Mouse (Mus musculus): Measurements from ENCODE around the gene Rhpn2.
"Not testable (repeated sequence)": the region's sequence is repeated elsewhere in the genome, so short reads cannot be mapped to it uniquely, and the experiment has no call there.

Gene Rhpn2

DNA sequence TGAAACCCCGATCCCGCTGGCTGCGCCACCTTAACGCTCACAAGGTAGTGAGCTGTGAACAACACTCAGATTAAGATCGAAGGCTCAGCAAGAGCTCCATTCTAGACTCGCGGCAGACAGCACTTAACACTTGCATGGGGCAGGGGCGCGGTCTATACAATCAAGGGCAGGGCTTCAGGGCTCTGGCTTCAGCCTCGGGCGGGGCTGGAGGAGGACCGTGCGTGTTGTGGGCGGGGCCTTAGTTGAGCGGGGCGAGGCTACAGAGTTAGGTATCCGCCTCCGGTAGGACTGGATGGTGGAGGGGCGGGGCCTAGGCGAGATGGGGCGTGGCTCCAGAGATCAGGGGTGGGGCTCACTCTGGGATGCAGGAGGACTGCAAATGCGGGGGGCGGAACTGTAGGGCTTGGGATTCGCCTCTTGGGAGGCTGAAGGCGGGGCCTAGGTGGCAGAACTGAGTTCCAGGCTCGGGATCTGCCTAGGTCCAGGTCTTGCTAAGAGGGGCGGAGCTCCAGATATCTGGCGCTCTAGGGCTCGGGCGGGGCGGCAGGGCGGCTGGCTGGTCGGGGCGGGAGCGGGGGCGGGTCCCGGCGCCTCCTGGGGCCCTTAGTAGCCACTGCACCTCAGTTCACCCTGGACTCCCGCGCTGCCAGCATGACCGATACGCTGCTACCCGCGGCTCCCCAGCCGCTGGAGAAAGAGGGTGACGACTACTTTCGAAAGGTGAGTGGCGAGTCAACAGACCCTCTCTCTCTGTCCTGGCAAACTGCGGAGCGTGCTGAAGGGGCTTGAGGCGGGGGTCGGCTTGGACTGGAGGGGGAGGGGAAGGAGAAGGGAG, at the start of gene Rhpn2:
TSS of gene Rhpn2 (plus strand) at position 479 of the 835 bp plus-strand sequence.
- peak; percentile 82 for DNase-seq (ENCODE audit: extremely low read depth, low read depth, low spot score)

DNA sequence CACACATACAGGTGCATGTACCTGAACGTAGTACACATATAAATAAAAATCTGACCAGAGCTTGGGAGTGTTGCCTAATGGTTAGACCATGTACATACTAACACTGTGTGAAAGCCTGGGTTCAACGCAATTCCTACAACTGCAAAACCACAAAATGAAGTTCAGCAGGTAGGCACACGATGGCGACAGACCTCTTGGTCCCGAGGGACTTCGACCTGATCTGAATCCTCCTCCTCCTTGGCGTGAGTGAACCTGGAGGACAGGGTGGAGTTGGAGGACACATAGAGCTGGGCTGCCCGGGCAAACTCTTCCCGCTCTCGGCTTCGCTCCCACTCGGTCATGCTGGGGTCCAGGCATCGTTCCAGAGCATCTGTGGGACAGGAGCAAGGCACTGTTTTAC, 40.5 kb upstream of the Rhpn2 start:
- DNase-seq (ENCODE audit: extremely low read depth, low read depth, low spot score) = no peak

DNA sequence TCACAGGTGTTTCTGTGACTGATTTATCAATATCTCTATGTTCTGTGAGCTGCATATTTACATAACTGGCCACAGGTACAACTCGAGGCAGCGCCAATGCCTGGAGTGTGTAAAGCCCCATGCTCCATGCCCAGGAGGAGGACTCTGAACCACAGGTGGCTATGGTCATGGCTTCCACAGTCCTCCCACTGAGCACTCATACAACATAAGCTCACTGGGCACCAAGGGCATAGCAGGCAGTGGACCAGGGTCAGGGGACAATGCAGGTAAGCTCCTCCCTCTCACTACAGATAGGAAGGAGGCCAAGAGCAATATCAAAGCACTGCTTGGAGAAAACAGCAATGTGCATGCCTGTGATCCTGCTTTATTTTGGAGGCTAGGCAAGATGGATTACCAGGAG, 38.3 kb upstream of the Rhpn2 start:
- DNase-seq (ENCODE audit: extremely low read depth, low read depth, low spot score) = no peak

DNA sequence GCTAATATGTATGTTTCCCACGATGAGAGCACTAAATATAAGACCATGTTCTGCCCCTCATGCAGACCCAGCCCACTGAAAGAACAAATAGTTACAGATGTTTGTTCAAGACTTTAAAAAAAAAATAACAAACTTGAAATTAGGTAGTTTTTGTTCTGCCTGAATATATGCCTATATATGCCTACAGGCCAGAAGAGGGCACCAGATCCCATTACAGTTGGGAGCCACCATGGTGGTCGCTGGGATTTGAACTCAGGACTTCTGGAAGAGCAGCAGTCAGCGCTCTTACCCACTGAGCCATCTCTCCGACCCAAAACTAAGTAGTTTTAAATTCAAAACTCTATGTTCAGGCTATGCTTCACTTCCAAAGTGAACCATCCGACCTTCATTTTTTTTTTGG, 36.1 kb upstream of the Rhpn2 start:
- no peak for DNase-seq (ENCODE audit: extremely low read depth, low read depth, low spot score)

DNA sequence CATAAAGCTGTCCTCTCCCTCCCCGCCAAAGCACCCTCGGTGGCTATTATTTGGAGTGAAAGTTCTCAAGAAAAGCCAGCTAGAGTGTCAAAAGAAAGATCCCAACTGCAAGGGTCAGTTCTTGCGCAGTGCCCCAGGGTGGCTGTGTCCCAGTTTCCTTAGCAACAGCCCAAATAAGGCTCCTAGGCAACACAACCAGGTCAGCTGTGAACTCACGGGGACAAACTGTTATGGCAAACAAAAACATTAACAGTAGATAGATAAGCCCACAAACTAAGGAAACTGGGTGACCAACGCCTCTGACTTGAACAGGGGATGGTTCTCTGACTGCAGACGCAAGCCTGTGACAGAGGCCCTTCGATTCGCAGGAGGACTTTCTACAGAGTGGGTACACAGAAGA, 34.3 kb upstream of the Rhpn2 start:
- no peak for DNase-seq (ENCODE audit: extremely low read depth, low read depth, low spot score)

DNA sequence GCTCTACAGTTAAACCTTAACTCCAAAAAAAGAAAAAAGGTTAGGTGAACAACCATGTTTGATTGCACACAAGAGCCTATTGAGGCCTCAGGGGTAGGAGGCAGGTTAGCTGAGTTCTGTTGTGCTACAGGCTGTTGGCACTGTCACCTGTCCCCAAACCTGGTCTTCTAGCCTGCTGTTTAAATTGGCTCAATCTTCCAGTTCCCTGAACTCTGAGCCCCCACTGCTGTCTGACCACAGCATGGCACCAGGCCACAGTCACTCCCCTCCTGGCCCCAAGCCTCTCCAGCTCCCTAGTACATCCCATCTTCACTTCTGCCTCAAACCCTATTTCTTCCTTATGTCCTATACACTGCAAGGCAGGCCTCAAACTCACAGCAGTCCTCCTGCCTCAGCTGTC, 33.2 kb upstream of the Rhpn2 start:
- peak; percentile 21 for DNase-seq (ENCODE audit: extremely low read depth, low read depth, low spot score)

DNA sequence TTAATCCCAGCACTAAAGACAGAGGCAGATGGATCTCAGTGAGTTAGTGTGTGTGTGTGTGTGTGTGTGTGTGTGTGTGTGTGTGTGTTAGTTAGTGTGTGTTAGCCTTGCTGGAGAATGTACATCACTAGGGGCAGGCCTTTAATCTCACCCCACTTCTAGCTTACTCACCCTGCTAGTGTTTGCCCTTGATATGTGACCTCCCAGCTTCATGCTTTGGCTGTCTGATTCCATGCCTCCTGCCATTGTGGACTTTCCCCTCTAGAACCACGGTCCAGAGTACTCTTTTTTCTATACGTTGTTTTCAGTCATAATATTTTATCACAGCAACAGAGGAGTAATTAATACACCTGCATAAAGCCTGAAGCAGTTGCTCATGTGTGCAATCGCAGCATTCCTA, 22.8 kb upstream of the Rhpn2 start:
- no peak for DNase-seq (ENCODE audit: extremely low read depth, low read depth, low spot score)

DNA sequence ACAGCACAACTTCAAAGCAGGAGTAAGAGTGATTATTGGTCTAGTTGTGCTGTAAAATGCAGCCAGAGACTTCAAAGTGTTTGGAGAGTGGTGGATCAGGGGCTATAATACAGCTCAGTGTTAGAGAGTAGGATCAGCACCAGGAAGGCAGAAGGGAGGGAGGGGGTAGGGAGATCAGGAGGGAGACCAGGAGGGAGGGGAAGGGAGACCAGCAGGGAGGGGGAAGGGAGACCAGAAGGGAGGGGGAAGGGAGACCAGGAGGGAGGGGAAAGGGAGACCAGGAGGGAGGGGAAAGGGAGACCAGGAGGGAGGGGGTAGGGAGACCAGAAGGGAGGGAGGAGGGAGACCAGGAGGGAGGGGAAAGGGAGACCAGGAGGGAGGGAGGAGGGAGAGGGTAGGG, 19.8 kb upstream of the Rhpn2 start:
- DNase-seq (ENCODE audit: extremely low read depth, low read depth, low spot score) = no peak

DNA sequence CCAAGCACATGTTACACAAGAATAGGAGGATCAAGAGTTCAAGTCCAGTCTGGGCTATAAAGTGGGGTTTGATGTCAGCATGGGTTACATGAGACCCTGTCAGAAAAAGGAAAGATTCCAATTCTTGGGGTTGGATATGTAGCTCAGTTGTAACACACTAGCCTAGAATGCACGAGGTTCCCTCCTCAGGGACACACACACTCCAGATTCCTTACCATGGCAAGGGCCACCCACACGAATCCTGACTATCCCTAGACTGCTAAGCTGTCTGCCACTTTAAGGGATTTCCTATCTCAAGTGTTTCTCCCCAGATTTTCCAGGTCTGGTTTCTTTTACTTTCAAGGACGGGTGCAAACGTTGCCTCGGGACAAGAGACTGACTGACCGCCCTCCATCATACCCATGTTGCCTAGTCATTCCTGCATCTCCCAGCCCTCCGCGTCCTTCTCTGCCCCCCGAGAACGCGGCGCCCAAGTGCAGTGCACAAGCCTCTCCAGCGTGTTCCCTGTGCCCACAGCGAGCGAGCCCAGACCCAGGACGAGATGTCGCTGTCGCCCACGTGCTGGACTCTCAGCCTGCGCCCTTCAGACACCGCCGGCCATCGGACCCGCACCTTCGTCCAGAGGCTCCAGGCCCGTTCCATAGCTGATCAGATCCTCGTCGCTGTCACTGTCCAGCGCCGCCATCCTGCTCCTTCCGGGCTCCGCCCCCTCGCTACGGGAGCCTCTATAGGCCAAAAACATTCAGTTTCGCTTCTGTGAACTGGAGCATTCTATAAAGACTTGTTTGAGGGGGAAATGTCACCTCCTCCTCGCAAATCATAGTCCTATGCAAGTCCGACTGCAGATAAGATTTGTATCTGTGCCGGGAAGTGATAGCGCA, 16.0 kb upstream of the Rhpn2 start, which contains the start of gene Gpatch1:
TSS of gene Gpatch1 (minus strand) at position 712 of the 881 bp plus-strand sequence.
- DNase-seq (ENCODE audit: extremely low read depth, low read depth, low spot score) = no peak

DNA sequence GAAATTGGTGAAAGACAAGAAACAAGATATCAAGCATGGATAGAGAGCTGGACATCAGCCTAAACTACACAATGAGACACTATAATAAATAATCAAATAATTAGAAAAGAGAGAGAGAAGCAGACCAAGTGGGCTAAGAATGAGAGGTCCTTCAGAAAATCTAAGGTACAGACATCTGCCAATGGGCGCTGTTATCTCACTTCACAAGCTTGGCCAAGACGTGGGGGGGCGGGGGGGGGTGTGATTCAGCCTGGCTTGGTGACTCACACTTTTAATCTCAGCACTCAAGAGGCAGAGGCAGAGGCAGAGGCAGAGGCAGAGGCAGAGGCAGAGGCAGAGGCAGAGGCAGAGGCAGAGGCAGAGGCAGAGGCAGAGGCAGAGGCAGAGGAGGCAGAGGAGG, 14.7 kb upstream of the Rhpn2 start:
- DNase-seq (ENCODE audit: extremely low read depth, low read depth, low spot score) = not testable (repeated sequence)

DNA sequence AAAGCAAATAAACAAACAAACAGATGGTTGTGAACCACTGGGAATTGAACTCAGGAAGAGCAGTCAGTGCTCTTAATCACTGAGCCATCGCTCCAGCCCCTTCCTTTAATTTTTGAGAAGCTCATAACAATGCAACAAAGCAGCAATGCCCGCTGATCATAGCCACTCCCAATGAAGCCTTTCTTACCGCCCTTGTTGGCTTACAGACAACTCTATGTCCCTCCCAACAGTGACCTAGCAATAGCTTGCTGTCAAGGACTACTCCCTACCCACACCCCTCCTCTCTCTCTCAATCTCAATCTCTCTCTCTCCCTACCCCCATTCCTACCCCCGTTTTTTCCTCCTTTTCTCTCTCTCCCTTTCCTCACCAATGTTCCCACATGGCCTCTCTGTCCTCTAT, 14.2 kb upstream of the Rhpn2 start:
- no peak for DNase-seq (ENCODE audit: extremely low read depth, low read depth, low spot score)

DNA sequence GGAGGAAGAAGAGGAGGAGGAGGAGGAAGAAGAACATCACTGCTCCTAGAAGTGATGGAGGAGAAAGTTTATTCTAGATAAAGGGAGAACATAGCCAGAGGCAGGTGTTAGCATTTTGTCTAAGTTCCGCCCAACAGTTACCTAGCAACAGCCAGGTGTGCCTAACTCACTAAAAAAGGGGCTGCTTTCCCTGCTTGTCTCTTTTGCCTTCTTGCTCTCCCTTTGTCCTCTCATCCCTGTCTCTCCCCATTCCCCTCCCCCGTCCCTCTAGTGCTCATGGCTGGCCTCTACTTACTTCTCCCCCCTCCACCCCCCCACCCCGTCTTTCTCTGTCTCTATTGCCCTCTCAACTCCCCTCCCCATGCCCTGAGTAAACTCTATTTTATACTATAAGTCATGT, 11.8 kb upstream of the Rhpn2 start:
- no peak for DNase-seq (ENCODE audit: extremely low read depth, low read depth, low spot score)

DNA sequence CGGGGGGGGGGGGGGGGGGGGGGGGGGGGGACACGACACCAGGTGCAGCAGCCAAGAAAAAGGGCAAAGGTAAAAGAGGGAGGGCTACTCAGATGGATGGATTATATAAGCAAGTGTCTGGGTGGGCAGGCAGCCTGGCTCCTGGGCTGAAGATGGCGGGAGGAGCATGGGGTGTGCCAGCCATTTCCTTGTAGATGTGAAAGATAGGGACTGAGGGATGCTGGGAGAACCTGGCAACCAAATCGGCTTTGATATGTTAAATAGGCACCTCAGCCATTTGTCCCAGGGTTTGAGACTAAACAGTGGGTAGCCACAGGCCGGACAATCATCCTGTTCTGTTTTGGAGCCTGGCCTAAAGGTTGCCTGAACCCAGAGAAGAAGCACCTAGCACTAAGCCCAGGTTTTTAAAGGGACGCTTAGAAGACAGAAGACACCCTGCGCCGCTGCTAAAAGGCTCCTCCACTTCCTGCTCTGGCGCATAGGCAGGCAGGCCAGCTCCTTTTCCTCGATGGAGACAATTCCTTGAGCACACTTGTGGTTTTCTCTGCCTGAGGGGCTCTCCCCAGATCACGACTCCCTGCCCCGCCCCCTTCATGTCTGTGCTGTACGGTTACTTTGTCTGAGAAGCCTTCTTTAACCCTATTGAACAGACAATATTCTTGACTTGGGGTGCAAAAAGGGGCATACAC, 11.1 kb upstream of the Rhpn2 start:
- DNase-seq (ENCODE audit: extremely low read depth, low read depth, low spot score) = no peak

DNA sequence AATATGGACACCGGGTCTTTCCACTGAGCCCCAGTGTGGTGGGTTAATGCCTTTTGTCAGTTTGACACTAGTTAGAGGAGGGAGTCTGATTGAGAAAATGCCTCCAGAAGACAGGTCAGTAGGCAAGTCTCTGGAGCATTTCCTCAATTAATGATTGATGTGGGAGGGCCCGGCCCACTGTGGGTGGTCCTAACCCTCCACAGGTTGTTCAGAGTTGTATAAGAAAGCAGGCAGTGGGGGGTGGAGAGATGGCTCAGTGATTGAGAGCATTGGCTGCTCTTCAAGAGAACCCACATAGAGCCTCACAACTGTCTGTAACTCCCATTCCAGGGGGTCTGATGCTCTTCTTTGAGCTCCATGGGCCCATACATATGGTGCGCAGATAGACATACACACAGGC, 2.4 kb upstream of the Rhpn2 start:
- no peak for DNase-seq (ENCODE audit: extremely low read depth, low read depth, low spot score)

DNA sequence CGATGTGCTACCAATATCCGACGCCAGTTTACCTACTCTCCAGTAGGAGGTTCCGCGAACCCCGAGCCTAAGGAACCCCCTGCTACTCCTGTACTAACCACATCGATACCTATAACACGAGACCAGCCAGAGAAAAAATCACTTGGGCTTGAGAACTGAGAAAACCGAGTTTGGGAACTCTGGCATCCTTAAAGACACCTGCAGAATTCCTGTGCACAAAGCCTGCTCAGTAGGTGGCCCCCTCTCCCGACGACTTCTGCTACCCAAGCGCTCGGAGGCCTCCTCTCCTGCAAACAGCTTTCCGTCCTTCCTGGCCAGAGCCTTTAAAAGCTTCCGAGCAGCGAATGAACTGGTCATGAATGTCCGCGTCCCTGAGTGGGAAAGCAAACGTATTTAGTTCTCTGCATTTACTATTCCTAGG, 729 bp upstream of the Rhpn2 start:
- DNase-seq (ENCODE audit: extremely low read depth, low read depth, low spot score) = no peak

DNA sequence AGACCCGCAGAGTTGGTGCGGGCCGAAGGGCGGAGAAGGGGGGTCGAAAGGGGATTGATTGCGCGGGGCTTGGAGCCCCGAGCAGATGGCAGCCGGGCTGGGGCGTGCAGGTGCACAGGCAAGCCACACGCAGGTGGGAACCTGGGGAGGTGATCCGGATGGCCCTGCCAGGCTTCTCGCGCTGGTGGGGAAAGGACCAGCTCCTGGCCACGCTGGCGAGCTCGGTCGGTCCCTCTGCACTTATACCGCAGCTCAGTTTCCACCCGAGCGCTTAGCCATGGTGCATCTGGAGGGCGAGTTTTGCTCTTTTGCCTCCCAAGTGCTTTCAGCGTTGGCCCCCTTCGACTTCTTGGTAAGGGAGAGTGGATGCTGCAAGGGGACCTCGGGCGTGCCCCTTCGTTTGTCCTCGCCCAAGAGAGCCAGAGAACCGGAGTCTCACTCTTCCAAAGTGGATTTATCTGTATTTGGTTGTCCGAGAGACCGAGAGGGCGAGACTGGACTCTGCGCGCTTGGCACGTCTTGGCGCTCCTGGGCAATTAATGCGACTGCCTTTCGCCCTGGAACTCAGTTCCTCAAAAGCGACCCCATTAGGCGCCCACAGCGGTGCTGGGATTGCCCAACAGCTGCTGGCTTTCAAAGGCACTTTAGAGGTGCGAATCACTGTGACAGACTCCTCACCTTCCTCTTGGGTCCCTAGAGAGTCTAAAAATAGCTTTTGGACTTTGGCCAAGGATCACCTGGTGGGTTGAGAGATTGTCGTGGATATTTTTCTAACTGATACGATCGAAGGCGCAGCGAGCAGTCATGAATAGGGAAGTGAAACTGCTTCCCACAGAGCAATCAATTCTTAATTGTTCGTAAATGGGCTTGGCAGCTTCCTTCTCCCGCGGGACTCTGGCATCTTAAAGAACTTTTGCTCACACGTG, 820 bp downstream of the Rhpn2 start:
- peak; percentile 33 for DNase-seq (ENCODE audit: extremely low read depth, low read depth, low spot score)

DNA sequence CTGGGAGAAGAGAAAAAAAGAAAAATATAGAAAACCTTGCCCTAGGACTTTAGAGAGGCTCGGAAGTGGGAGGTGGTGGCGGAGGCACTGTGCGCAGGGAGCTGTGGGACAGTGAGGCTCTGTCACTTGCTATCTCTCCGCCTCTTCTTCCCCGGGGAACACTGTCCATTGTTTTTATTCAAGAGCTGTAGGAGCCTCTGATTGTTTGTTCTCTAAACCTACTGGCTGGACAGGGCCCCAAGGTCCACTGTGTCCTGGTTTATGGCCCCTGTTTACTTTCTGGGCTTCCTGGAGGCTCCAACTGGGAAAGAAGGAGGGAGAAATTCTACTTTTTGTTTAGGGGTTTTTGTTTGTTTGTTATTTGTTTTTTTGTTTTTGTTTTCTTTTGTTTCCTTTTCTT, 6.2 kb downstream of the Rhpn2 start:
- DNase-seq (ENCODE audit: extremely low read depth, low read depth, low spot score) = no peak

DNA sequence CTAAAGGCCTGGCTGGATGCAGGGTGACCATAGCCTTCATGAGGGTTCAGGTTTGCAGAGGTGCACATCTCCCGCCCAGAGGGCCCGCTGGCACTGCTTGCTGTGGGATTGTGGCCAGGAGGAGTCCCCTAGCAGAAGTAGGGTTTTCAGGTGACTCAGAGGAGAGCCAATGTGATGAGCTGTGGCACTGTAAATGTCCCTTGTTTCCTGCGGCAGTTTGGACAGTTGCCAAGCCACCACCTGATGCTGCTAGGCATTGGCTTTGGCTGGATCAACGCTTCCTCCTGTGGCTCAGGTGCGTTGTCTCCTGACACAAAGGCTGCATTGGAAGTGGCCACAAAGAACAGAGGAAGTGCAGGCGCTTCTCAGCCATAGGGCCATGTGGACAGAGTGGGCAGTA, 7.3 kb downstream of the Rhpn2 start:
- DNase-seq (ENCODE audit: extremely low read depth, low read depth, low spot score) = no peak

DNA sequence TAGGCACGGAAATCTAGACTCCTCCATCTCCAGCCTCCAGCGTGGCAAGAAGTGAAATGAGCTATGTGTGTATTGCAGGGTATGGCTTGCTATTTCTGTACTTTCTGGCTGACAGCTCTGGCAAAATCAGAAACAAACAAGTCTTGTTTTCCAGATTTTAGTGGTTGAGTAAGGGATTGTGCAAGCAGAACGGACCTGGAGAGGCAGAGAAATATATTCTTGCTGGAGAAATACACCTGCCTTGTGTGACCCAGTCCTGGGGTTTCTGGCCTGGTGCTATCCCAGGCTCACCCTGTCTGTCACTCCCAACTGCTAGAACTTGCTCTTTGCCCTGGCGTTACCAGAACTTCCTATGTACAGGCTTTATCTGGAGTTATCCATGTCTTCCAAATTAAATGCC, 8.5 kb downstream of the Rhpn2 start:
- DNase-seq (ENCODE audit: extremely low read depth, low read depth, low spot score) = no peak

DNA sequence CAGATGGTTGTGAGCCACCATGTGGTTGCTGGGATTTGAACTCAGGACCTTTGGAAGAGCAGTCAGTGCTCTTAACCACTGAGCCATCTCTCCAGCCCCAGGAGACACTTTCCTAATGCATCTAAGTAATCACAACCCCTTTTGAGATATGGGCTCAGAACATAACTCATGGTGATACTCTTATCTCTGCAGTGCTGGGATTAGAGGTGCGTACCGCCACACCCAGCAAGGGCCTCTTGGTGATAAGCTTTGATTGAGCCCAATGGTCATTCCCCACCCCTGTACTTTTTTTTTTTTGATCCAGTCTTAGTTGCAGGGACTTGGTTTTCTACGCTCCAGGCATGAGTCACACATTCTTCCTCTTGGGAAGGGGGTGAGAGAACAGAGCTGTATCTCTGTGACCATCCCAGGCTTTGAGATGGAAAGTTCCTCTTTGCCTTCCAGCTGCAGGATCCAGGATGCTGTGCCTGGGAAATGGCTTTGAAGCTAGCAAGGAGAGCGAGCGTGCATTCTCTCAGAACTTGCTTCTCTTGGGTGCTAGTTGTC, 10.9 kb downstream of the Rhpn2 start:
- DNase-seq (ENCODE audit: extremely low read depth, low read depth, low spot score) = no peak
